Mouse (Mus musculus) megakaryocyte progenitor cell, adult 5-6 weeks (primary cell): ENCODE measurements around the gene Rcor1. TPM values are rescaled to one million over a fixed set of nuclear protein-coding genes. Genes with fewer than 3 reads are reported as not detected.
"Not testable (repeated sequence)": the region's sequence is repeated elsewhere in the genome, so short reads cannot be mapped to it uniquely, and the experiment has no call there.

Source experiments
- ATAC-seq: replicated peaks from 2 replicates; pipeline ENCODE4 v1.8.0; 2016; ENCODE audit warnings: mild to moderate bottlenecking, moderate TSS enrichment, inconsistent platforms; ENCODE audit not compliant: poor library complexity
- total RNA-seq, 2 experiments: library from RNA; stranded (forward) in 1 of 2; stranded (reverse) in 1 of 2; fragments of 157-497, 149-512 nt in 1 of 2; fragments of 200-1000 nt in 1 of 2; gene quantifications; 2 replicates each; pipeline versions ENCODE4 v1.2.3 to v1.2.4; 2015 to 2017

Gene Rcor1
- total RNA-seq, 2 experiments from 2014 or later, result 41.1 to 59.9 TPM

DNA sequence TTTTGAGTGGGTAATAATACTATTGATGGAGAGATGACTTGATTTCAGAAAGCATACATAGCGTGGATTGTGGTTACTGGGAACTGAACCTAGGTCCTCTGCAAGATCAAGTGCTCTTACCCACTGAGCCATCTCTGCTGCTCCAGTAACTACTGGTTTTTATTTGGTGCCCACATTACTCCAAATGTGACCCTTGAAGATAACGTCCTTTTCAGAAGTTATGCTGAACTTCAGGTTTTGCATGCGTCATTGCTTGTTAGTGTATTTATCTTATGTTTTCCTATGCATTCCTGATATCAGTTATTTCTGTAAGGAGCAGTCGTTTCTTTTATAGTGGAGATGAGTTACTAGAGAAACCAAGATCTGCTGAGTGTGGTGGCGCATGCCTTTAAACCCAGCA is 26.2 kb downstream of the Rcor1 start:
- ATAC-seq, result peak; percentile 92

DNA sequence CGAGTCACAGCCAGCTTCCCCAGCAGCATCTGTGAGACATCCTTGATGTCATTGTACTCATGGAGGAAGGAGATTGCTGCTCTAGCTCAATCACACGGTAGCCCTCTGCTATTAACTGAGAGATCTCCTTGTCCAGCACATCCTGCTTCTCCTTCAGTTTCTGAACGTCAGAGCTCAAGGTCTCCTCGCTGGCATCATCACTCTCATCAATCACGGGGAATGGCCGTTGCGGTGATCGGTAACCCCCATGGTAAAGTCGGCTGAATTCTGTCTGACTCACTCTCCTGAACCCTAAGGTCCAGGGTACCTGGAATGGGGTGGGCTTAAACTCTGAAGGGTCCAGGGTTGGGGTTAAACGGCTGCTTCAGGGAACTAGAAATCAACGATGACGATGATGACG is 28.7 kb downstream of the Rcor1 start:
- no peak for ATAC-seq

DNA sequence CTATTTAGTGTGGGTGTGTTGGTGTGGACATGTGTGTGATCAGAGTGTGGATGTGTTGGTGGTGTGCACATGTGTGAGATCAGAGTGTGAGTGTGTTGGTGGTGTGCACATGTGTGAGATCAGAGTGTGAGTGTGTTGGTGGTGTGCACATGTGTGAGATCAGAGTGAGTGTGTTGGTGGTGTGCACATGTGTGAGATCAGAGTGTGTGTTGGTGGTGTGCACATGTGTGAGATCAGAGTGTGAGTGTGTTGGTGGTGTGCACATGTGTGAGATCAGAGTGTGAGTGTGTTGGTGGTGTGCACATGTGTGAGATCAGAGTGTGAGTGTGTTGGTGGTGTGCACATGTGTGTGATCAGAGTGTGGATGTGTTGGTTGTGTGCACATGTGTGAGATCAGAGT is 30.1 kb downstream of the Rcor1 start:
- ATAC-seq, result not testable (repeated sequence)

DNA sequence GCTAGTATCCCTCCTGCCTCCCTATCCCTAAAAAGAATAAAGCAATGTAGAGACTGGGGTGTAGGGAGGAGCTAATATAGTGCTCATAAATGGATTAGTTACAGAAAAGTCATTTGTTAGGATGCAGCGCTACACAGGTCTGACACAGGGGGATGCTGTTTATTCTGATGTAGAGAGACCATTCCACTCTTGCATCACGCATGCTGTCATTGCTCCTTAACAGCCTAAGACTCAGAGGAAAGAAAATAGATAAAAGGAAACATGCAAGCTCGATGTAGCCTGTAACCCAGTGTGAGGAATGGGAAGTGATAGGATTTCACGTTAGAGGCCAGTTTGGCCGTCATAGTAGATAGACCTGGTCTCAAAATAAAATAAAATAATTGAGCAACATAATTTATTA is 31.9 kb downstream of the Rcor1 start:
- peak; percentile 41 for ATAC-seq

DNA sequence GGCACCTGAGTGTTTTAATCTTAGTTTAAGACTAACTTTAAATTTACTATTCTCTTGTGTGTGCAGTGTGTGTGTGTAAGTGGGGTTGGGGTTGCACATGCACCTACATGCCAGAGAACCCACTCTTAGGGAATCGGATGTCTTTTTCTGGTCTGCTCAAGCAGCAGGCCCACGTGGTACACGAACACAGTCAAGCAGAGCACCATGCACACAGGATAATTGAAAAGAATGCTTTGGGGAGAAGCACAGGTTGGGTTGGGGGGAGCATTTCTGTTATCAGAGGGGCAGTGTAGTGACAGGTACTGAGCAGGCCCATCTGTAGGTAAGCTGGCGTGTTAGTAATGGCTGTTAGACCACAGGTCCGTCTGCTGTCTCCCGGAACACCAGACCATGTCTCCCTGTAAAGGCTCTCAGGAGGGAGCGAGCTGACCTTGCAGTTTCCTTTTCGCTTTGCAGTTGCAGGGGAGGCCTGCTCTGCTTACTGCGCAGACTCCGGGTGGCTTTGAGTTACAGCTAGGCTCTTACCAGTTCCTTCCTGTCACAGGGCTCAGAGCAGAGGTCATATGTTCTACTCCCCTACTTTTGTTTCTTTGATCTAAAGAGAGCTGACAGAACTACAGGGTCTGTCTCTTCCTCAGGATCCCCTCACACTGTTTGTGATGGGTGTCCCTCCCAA is 32.5 kb downstream of the Rcor1 start:
- ATAC-seq, result peak; percentile 84

DNA sequence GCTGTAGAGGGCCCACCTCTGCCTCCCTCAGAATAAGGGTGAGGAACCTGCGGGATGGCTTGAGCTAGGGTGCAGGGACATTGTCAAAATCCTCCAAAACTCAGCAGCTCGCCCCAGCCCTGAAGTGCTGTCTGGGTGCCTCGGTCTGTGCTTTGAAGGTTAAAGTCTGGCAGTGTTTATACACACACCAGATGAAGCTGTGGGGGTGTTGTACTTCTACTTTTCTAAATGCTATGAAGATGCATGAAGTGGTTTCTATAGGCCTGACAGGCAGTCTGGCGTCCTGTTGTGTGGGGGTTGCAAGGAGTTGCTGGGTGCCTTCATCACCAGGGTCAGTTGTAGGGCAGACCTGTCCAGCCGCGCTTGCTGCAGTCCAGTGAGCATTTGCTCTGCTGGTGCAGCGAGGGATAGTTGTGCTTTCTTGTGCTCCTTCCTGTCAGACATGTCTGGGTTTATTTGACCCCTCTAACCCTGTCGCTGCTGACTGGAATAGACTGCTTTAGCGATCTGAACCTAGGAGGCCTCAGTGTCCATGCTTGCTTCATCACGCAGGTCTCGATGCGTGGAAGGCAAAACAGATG is 37.3 kb downstream of the Rcor1 start:
- no peak for ATAC-seq

DNA sequence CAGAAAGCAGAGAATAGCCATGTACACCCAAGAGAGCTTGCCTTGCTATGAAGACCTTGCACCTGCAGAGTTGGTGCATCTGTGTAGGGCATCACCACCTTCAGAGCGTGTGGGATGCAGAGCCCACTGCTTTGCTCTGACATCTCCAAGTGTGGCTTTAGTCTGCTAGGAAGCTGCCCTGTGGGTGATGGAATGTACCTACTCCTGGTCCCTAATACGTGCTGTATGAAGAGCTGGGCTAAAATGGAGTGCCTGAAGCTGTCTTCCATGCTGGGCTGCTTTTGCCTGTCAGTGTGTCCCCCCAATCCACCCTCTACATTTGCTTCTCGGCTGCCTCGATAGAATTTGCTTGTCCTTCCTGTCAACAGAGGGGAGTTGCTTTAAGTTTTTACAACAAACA is 46.4 kb downstream of the Rcor1 start:
- ATAC-seq, result no peak

DNA sequence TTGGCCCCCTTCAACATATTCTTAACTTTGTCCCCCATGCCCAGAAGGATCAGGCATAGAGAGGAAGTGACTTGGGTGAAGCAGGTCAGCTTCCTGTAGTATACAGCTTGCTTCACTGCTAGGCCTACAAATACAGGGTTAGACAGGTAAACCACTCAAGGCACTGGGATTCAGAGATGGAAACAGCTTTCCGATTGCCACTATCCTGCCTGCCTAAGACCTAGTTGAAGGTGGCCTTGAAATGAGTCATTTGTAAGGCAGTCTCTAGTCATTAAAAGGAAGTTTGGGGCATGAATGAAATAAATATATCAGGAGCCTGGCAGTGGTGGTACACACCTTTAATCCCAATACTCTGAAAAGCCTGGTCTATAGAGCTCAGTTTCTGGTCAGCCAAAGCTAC is 47.9 kb downstream of the Rcor1 start:
- ATAC-seq, result no peak

DNA sequence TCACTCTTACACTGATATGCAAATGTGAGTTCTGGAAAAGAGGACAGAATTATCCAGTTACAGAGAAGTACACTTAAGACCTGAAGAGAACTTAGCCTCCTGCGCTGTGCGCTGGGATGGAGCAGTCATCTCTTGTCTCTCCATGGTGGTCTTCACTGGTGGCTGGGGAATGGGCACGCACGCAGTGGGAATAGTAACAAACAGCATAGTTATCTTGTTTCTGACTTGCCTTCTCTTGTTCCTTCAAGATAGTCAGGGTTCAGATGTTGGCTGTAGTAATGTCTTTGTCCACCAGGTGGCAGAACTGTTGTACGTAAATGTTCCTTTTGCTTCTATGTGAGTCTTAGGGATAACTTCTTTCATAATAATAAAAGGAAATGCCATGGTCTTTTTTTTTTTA is 49.0 kb downstream of the Rcor1 start:
- ATAC-seq, result peak; percentile 95

DNA sequence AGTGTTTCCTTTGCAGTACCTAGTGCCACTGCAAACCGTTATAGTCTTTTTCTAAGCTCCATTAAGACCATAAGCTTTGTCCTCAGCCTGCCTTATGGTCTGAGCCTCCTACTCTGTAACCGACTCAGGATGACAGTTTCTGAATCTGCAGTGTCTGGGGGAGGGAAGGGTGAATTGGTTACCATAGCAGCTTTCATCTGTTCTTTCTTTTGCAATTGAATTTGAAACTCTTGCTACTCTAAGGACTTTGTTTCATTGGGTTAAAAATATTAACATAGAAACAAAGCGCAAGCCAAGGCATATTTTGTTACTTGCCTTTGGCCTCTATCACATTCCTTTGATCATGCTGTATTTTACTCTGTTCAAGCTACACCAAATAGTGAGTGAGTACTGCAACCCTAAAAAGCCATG is 49.6 kb downstream of the Rcor1 start:
- ATAC-seq, result no peak

DNA sequence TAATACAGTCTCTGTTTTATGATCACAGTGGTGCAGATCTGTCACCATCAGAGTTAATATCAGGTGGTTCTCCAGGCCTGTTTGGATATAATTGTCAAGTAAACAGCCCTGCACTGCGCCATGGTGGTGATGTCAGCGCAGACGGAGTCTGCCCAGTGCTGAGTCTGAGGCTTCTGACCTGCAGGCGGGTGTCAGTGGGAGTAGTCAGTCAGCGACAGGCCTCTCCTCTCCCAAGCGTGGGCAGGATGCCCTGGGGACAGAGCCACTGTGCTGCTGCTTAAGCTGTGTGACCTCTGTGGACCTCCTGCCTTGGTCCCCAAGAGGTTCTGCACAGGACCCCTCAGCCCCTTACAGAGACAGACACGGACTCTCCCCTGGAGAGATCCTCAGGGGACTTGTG is 50.0 kb downstream of the Rcor1 start:
- ATAC-seq, result no peak

DNA sequence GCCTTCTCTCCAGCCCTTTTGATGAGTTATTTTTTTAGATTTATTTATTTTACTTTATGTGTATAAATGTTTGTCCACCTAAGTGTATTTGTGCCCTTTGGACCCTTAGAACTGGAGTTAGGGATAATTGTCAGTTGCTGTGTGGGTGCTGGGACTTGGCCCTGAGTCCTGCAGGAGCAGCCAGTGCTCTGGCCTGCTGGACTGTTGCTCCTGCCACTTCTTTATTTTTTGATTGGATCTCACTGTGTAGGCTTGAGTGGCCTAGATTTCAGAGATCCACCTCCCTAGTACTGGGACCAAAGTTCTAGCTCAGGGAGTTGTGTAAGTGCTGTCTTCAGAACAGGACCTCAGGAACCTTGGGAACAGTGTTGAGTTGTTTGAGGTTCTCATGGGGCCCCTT is 51.6 kb downstream of the Rcor1 start:
- ATAC-seq, result no peak

DNA sequence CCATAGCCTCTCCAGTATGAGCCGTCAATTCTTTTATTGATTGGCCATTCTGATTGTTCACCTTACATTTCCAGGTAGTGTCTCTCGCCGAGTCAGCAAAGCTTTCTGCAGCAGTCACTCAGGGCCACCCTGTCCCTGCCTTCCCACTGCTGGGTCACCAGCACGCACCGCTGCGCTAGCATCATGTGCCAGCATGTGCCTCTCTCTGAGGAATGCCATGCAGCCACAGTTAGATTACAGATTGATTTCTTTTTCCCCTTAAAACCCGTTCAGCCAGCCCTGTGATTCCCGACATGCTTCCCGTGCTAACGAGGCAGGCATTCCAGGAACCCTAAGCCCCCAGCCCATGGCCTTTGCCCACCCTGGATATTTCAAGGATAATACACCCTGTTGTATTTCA is 52.8 kb downstream of the Rcor1 start:
- ATAC-seq, result no peak

DNA sequence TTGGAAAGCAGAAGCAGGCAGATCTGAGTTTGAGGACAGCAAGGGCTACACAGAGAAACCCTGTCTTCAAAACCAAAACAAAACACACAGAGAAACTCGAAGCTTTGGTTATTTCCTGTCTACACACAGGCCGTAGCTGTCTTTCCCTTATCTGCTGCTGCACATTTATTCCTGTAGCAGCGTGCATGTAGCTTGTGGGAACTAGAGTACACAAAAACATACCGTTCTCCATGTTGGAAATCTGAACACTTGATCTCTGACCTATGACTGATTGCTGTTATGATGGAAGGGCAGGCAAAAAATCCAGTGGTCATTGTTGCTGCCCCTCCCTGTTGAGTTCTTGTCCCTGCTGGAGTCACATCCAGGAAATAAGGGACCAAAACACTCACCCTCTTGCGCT is 54.9 kb downstream of the Rcor1 start:
- ATAC-seq, result peak; percentile 95

DNA sequence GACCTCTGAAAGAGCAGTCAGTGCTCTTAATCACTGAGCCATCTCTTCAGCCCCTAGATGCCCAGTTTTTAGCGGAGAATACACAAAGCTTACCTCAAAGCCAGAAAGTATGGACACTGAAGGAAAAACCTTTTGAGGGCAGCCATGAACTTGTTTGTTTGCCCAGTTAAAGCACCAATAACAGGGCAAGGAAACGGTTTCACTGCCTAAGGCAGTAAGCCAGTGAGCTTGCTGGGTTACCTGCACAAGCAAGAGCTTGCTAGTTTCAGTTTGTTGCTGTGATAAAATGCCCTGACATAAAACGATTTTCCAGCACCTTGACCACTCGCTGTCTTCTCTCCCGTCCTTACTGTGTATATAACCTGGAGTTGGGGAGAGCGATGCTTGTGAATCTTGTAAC is 55.9 kb downstream of the Rcor1 start:
- no peak for ATAC-seq

DNA sequence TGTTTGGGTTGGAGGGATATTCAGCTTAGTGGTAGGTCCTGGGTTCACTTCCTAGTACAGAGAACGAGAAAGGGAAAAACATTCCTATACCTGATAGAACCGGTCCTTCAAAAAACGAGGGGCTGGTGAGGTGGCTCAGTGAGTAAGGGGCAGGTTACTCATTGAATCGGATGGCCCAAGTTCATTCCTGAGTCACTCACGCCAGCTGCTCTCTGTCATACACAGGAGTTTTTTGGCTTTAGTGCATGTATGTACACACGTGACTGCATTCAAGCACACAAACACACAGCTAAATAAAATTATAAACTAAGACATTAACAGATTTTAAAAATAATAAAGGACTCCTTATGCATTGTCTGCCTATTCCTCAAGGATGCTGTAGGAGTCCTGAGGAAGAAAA is 57.1 kb downstream of the Rcor1 start:
- no peak for ATAC-seq

DNA sequence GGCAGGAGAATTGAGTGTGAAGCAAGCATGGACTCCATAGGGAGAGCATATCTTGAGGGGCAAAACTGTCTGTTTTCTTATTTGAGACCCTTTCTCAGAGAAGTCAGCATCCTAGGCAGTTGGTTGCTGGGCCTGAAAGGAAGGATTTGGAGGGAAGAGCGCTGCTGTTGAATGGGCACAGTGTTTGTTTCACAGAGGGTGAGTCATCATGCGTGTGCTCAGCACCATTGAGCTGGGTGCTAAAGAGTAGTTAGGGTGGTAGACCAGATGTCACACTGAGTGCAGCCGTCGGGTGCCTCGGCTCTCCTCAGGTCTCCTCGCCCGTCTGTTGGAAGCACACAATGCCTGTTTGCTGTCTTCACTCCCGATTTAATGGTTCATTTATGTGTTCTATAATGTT is 57.9 kb downstream of the Rcor1 start:
- no peak for ATAC-seq

DNA sequence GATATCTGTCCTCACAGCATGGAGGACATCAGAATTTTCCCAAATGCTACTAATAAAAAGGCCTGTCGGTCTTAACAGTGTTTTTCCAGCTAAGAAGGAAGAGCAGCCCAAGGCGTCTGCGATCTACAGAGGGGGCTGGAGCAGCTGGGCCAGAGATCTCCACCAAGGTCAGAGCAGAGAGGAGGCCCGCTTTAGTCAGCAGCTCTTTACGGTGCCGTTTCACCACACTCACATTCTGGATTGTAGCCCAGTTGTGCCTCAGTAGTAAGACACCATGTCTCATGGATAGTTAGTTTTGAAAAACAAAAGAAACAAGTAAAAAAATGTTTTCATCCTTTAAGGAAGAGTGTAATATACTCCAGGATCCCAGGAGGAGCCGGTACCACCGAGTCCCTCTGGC is 72.0 kb downstream of the Rcor1 start:
- ATAC-seq, result no peak

DNA sequence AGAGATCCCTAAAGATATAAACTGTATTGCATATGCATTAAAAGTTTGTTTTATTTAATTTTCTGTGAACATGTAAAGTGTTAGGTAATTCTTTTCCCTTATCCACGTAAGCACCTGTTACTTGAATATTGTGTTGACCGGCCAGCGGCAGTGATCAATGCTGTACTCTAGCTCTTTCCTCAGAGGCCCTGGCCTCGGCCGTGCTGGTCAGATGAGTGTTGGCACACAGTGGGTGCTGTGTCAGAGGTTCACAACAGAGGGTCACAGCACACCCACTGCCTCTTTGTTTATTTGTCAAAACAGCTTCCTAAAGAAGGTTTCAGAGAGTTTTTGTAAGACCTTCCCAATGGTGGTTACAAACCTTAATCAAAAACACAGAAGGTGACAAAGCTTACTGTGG is 75.4 kb downstream of the Rcor1 start:
- ATAC-seq, result no peak

DNA sequence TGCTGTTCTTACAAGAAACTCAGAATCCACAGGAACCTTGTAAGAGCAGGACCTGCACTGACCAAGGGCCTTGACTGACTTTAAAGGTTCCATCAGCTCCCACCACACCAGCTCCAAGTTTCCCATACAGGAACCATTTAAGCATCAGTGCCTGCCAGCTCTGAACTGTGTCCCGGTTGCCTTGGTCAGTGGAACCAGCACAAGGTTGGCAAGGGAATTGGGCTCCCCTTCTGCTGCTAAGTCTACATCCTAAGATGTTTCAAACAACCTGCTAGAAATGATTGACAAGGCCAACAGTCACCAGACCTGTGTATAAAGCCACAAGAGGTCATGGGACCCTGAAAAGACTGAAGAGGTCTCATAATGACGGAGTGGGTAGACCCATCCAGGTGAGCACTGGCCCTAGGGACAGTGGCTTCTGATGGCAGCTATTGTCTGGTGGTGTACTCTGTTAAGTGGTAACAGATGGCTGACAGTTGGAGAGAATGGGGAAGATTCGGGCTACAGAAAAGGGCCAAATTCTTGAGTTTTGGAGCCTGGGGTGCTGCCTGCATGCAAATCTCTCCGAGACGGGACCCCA is 80.4 kb downstream of the Rcor1 start:
- no peak for ATAC-seq

DNA sequence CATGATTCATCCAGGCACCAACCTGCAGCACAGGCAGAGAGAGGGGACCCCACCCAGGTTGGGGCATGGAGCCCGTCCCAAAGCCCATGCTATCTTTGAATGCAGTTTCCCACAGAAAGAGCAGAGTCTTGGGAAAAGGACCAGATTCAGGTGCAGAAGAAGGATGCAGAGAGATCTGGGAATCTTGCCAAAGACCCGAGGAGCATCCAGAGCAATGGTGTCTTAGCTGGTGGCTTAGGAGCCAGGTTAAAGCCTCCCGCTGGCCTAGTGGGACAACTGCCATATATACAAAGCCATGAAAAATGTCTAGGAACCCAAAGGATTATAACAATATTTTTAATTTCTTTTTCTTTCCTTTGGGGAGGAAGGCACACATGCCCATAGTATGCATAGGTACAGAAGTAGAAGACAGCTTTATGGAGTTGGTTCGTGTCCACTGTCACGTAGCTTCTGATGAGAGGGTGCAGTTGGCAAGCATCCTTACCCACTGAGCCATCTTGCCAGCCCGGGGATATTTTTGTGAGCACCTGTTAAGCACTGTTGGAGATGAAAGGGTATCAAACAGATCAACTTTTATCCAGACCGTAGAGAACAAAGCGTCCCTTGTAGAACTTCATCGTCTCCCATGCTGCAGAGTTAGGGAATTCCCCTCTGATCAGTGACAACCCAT is 82.0 kb downstream of the Rcor1 start:
- no peak for ATAC-seq

DNA sequence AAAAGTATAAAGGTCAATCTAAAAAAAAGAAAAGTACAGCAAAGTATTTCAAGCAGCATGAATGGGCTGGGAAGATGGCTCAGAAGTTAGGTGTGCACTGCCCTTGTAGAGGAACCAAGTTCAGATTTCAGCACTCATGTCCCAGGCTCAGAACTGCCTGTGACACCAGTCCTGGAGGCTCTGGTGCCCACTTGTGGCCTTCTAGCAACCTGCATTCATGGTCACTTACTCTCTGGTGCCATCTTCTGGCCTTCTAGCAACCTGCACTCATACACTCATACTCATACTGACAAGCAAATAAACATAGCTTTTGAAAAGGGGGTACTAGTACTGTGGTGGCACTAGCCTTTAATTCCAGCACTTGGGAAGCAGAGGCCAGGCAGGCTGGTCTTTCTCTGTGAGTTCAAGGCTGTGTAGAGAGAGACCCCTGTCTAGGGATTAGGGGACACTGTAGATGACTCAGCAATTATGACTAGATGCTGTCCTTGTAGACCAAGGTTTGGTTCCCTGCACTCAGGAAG is 83.2 kb downstream of the Rcor1 start:
- ATAC-seq, result peak; percentile 92
